Mouse (Mus musculus): ENCODE results near the gene Efcab8. TPM values are rescaled to one million over a fixed set of nuclear protein-coding genes. Genes with fewer than 3 reads are reported as not detected.
"Not testable (repeated sequence)": the region's sequence is repeated elsewhere in the genome, so short reads cannot be mapped to it uniquely, and the experiment has no call there.

The Efcab8 gene
- total RNA-seq, 2 experiments from 2014 or later = 0.14 to 0.41 TPM

DNA sequence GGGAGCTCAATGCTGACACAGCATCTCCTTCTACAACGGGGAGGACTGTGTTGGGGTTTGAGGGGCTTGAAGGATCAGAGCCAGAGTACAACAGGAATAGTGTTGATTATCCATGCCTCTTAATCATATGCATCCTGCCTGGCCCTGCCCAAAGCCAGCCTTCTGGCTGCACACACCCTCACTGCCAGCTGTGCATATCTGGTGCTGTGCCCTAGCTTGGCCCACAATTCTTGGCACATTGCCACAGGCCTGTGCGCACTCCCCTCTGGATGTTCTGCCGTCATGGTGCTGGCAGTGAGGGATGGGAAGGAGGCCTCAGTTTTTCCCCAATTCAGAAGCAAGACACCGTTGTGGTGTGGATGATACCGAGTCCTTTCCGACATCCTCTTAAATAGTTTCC is 44.9 kb downstream of the Efcab8 start:
- DNase-seq (ENCODE audit: low spot score in 2 of 2) = no peak

- DNase-seq (ENCODE audit: low spot score in 2 of 2) = not testable (repeated sequence)
Measured at GRCm38 (mm10) chr2:153825900-153826299, 46.2 kb downstream of the Efcab8 start.

GRCm38 (mm10) chr2:153827171-153827830 is 47.6 kb downstream of the Efcab8 start:
- DNase-seq (ENCODE audit: low spot score in 2 of 2) = no peak

GRCm38 (mm10) chr2:153828704-153829103 is 49.0 kb downstream of the Efcab8 start:
- no peak for DNase-seq (ENCODE audit: low spot score in 2 of 2)

GRCm38 (mm10) chr2:153833291-153833690 is 53.6 kb downstream of the Efcab8 start:
- no peak for DNase-seq (ENCODE audit: low spot score in 2 of 2)

- DNase-seq (ENCODE audit: low spot score in 2 of 2) = no peak
Measured at GRCm38 (mm10) chr2:153842854-153843253, 63.1 kb downstream of the Efcab8 start.

- no peak for DNase-seq (ENCODE audit: low spot score in 2 of 2)
Measured at GRCm38 (mm10) chr2:153848389-153848788, 68.7 kb downstream of the Efcab8 start.

- DNase-seq (ENCODE audit: low spot score in 2 of 2) = peak in 1 of 2 experiments; percentile 41
Measured at GRCm38 (mm10) chr2:153850351-153851029, 70.8 kb downstream of the Efcab8 start.

DNA sequence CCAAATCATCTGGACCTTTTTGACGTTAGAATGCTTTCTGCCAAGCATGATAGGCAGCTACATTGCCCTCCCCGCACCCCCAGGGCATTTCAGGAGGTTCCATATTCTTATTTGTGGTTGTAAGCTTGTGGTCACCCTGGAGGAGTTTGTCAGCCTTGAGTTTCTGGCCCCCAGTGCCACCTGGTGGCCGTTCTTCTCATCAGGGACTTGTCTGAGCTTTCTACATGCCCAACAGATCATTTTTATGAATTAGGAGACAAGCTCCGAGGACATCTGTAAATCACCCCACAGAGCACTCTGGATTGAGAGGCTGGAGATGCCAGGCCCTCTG is 71.3 kb downstream of the Efcab8 start:
- peak; percentile 47 to 72 for DNase-seq (ENCODE audit: low spot score in 2 of 2)

GRCm38 (mm10) chr2:153853544-153853943 is 73.8 kb downstream of the Efcab8 start:
- no peak for DNase-seq (ENCODE audit: low spot score in 2 of 2)

DNA sequence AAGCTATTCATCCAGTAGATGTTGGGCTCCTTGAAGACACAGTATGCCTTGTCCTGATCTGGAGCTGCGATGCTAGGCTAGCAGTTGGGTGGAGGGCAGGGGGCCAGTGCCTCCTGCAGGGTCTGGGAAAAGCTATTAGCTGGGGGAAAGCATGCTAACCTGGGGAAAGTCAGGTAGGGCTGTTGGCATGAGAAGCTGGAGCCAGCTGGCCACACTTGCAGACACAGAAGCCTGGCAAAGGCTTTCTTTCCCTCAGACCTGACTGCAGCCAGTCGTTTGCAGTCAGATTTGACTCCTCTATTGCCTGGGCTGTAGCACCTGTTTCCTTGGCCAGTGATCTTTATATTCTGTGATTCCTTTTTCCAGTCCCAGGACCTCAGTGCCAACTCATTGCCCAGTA is 79.8 kb downstream of the Efcab8 start:
- DNase-seq (ENCODE audit: low spot score in 2 of 2) = no peak

- no peak for DNase-seq (ENCODE audit: low spot score in 2 of 2)
Measured at GRCm38 (mm10) chr2:153860315-153860714, 80.6 kb downstream of the Efcab8 start.

DNA sequence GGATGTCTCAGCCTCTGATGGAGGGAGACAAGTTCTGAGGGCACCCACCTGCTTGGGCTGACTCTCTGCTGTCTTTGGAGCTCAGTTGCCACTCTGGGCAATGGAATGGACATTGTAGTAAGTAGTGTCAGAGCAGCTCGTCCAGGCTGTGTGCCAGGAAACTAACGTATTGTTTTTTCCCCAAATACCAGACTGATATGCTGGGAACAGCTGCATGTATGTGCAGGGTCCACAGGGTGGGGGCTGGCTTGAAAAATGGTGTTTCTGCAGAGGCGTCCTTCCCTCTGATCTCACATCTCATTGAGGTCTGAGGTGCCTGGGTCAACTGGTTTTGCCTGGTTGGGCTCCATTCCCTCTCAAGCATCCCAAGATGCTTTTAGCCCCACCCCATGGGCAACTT is 81.0 kb downstream of the Efcab8 start:
- DNase-seq (ENCODE audit: low spot score in 2 of 2) = no peak

DNA sequence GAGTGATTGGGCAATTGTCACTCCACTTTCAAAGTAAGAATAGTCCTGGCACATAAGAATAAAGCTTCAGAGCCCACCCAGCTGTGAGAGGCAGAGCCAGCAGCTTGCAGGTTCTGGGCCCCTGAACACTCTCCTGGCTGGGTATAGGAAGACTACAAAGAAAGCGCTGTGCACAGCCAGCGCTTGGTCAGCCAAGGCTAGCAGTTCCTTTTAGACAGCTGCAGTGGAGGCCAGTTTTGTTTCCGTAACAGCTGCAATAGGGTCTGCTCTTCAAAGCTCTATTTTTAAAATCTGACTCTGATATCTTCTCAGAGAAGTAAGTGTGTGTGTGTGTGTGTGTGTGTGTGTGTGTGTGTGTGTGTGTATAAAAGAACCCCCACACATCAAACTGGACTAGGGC is 82.2 kb downstream of the Efcab8 start:
- no peak for DNase-seq (ENCODE audit: low spot score in 2 of 2)

- DNase-seq (ENCODE audit: low spot score in 2 of 2) = no peak
Measured at GRCm38 (mm10) chr2:153870984-153871383, 91.3 kb downstream of the Efcab8 start, which contains the start of gene Sun5. Gene Sun5 (minus strand): TSS chr2:153871084.

DNA sequence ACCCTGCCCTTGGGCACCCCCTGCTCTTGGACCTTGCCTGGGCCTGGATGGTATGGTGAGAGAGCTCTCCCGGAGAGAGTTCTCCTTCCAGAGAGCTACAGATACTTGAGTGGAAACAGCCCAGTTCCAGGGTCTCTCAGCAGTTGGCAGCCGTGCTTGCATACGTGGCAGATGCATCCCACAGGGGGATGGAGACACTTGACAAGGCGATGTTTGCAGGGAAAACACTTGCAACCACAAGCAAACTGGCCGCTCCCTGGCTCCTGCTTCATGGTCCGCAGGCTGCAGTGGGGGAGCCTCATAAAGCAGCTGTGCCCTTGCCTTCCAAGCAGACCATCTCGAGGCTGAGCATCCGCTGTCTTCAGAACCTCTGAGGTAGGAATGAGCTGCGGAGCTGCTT is 95.0 kb downstream of the Efcab8 start, which contains the start of gene Bpifb2:
Bpifb2 (plus strand) TSS at position 301 of the 400 bp plus-strand sequence.
- DNase-seq (ENCODE audit: low spot score in 2 of 2) = no peak

Other genes starting within 250 kb of the Efcab8 start
- 10 to 100 TPM; 55.6 to 60.1 TPM for gene Nol4l, start 250.0 kb upstream of the Efcab8 start, total RNA-seq (2021)
- gene Commd7, start 147.2 kb upstream of the Efcab8 start, total RNA-seq (2021) = 10 to 100 TPM; 25.3 to 27.8 TPM
- gene Dnmt3b, start 130.5 kb upstream of the Efcab8 start, total RNA-seq (2021) = 1 to 10 TPM; 2.1 TPM
- under 1 TPM in 1 of 2 experiments, not detected in 1; 0.14 TPM for gene Dnmt3c, start 83.3 kb upstream of the Efcab8 start, total RNA-seq (2021)
- gene Mapre1, start 38.7 kb upstream of the Efcab8 start, total RNA-seq (2021) = 100 to 1,000 TPM; 137 to 140 TPM
- gene Sun5, start 91.2 kb downstream of the Efcab8 start, total RNA-seq (2021) = not detected
- not detected for gene Bpifb2, start 95.1 kb downstream of the Efcab8 start, total RNA-seq (2021)
- not detected for gene Bpifb6, start 120.5 kb downstream of the Efcab8 start, total RNA-seq (2021)
- gene Bpifb3, start 138.3 kb downstream of the Efcab8 start, total RNA-seq (2021) = not detected
- gene Bpifb4, start 158.3 kb downstream of the Efcab8 start, total RNA-seq (2021) = not detected
- not detected for gene Bpifa6, start 195.0 kb downstream of the Efcab8 start, total RNA-seq (2021)
- gene Bpifa2, start 228.3 kb downstream of the Efcab8 start, total RNA-seq (2021) = not detected

All from layer of hippocampus, postnatal 14 days (tissue).